16 mouse cellular contexts compared by ENCODE assay signal in genomic region chr1:91448688-91449087, GRCm38 (mm10). TPM values are rescaled to one million over a fixed set of nuclear protein-coding genes. Genes with fewer than 3 reads are reported as not detected.
A peak's percentile ranks its signal among the peaks of the same experiment; 100 is the strongest.
DNase-seq lines count a peak whose midpoint lies in the region; ATAC-seq and TF ChIP-seq lines count a peak whose summit lies in the region.
"Had no signal": no experiment of that assay in that cellular context is flagged by ENCODE, and none has a peak within 500 bp of the region (broad histone marks: within the 10 kb centered on the region; RNA-seq: fewer than 3 reads in every experiment).

No protein-coding gene starts in this region.

- H3K27me3 ChIP-seq in liver, adult 2 months (ENCODE audit: control insufficient read depth, insufficient read depth, low read length): no peaks in the 10 kb centered on the region
- H3K27me3 ChIP-seq in liver, embryonic 11.5 days (replicated peaks; ENCODE audit: control insufficient read depth, insufficient read depth, low read length): no peaks in the 10 kb centered on the region
- H3K27me3 ChIP-seq in heart, embryonic 16.5 days (ENCODE audit: control insufficient read depth, insufficient read depth, low read length): no peaks in the 10 kb centered on the region
- no peaks in the 10 kb centered on the region for H3K27me3 ChIP-seq in lung, embryonic 15.5 days
- no peaks in the 10 kb centered on the region for H3K27me3 ChIP-seq in midbrain, embryonic 13.5 days
- H3K27me3 ChIP-seq: CH12.LX; limb, embryonic 13.5 days; neural tube, embryonic 15.5 days; Patski had no signal

- WGBS in liver, adult 2 months: 78% methylated on average over 10 of the region's 10 CpGs
- 75% methylated on average over 10 of the region's 10 CpGs for WGBS in liver, embryonic 11.5 days
- WGBS in heart, embryonic 16.5 days: 27% methylated on average over 10 of the region's 10 CpGs
- 64% methylated on average over 10 of the region's 10 CpGs for WGBS in lung, embryonic 15.5 days
- WGBS in midbrain, embryonic 13.5 days: 97% methylated on average over 10 of the region's 10 CpGs

- H3K79me2 ChIP-seq in liver, adult 2 months (ENCODE audit: control insufficient read depth, insufficient read depth, low read length): peaks cover 30% of the 10 kb centered on the region; the same call in 1 of the 2 replicates

- H3K9ac ChIP-seq in liver, adult 2 months (ENCODE audit: low read depth, low read length): no peak overlapping the region
- no peak overlapping the region for H3K9ac ChIP-seq in liver, embryonic 11.5 days (ENCODE audit: low read depth, low read length)
- H3K9ac ChIP-seq in heart, embryonic 16.5 days (ENCODE audit: low read length): peak overlapping the region; percentile 39
- no peak overlapping the region for H3K9ac ChIP-seq in lung, embryonic 15.5 days
- no peak overlapping the region for H3K9ac ChIP-seq in midbrain, embryonic 13.5 days (replicated peaks)
- H3K9ac ChIP-seq: limb, embryonic 13.5 days; neural tube, embryonic 15.5 days had no signal

- DNase-seq in liver, adult 2 months (ENCODE audit: extremely low read depth, low read depth, low spot score): no peak
- no peak for DNase-seq in liver, embryonic 11.5 days (ENCODE audit: low spot score)
- DNase-seq in urinary bladder, adult 2 months (ENCODE audit: low spot score): no peak
- DNase-seq: cerebellum, adult 8-10 months; layer of hippocampus, postnatal 36 days; right cerebral cortex, postnatal 25 days; thymus, postnatal 25 days had no signal

- peaks cover 37% of the 10 kb centered on the region for H3K4me1 ChIP-seq in liver, adult 2 months (ENCODE audit: control insufficient read depth, insufficient read depth, low read length)
- H3K4me1 ChIP-seq in liver, embryonic 11.5 days (replicated peaks; ENCODE audit: control insufficient read depth, insufficient read depth, low read length): peaks cover 2% of the 10 kb centered on the region
- H3K4me1 ChIP-seq in heart, embryonic 16.5 days (ENCODE audit: control insufficient read depth, insufficient read depth, low read length): peaks cover 47% of the 10 kb centered on the region
- H3K4me1 ChIP-seq in lung, embryonic 15.5 days: peaks cover 40% of the 10 kb centered on the region
- H3K4me1 ChIP-seq in midbrain, embryonic 13.5 days (replicated peaks): no peaks in the 10 kb centered on the region

- H3K27ac ChIP-seq in liver, adult 2 months (replicated peaks; ENCODE audit: insufficient read depth, low read depth, low read length): peak overlapping the region; percentile 45
- no peak overlapping the region for H3K27ac ChIP-seq in liver, embryonic 11.5 days (ENCODE audit: low read depth, low read length)
- H3K27ac ChIP-seq in heart, embryonic 16.5 days (ENCODE audit: low read length): peak overlapping the region; percentile 76
- H3K27ac ChIP-seq in lung, embryonic 15.5 days: peak overlapping the region; percentile 61
- H3K27ac ChIP-seq in midbrain, embryonic 13.5 days: no peak overlapping the region
- H3K27ac ChIP-seq: limb, embryonic 13.5 days; neural tube, embryonic 15.5 days had no signal

- no peak for TF ChIP-seq POLR2A in liver, adult 2 months (IDR thresholded peaks at IDR 0.05; ENCODE audit: extremely low read depth, insufficient read depth, low read length)

- H3K4me2 ChIP-seq in liver, embryonic 11.5 days: no peak overlapping the region
- no peak overlapping the region for H3K4me2 ChIP-seq in heart, embryonic 16.5 days (ENCODE audit: low read depth, low read length)
- no peak overlapping the region for H3K4me2 ChIP-seq in lung, embryonic 15.5 days
- H3K4me2 ChIP-seq in midbrain, embryonic 13.5 days (replicated peaks): no peak overlapping the region
- H3K4me2 ChIP-seq: limb, embryonic 13.5 days; neural tube, embryonic 15.5 days had no signal

- no peak for ATAC-seq in liver, embryonic 11.5 days (replicated peaks; ENCODE audit: low FRiP score)
- ATAC-seq in heart, embryonic 16.5 days (replicated peaks; ENCODE audit: extremely low read depth, insufficient read depth, low FRiP score): peak; percentile 81
- ATAC-seq in lung, embryonic 15.5 days (ENCODE audit: borderline replicate concordance, extremely low read depth, low FRiP score, low TSS enrichment): peak; percentile 41; the same call in 1 of the 2 replicates
- no peak for ATAC-seq in midbrain, embryonic 13.5 days
- ATAC-seq in cerebellum, adult (ENCODE audit: insufficient number of reproducible peaks, low FRiP score, low TSS enrichment): no peak
- ATAC-seq: Patski had no signal

- H3K9me3 ChIP-seq in liver, embryonic 11.5 days (ENCODE audit: control insufficient read depth, low read length): 0 out of 2 replicates have a peak, but pooled peaks cover 2% of the 10 kb centered on the region
- H3K9me3 ChIP-seq in heart, embryonic 16.5 days (replicated peaks; ENCODE audit: control insufficient read depth, low read length): peaks cover 6% of the 10 kb centered on the region
- peaks cover 6% of the 10 kb centered on the region; the same call in 1 of the 2 replicates for H3K9me3 ChIP-seq in lung, embryonic 15.5 days
- H3K9me3 ChIP-seq in midbrain, embryonic 13.5 days: 0 out of 2 replicates have a peak, but pooled peaks cover 4% of the 10 kb centered on the region
- H3K9me3 ChIP-seq: neural tube, embryonic 15.5 days had no signal

- no peak overlapping the region for H3K4me3 ChIP-seq in liver, adult 2 months (ENCODE audit: insufficient read depth, low read depth, low read length)
- no peak overlapping the region for H3K4me3 ChIP-seq in liver, embryonic 11.5 days (ENCODE audit: low read depth, low read length)
- no peak overlapping the region for H3K4me3 ChIP-seq in heart, embryonic 16.5 days (ENCODE audit: low read length)
- no peak overlapping the region for H3K4me3 ChIP-seq in lung, embryonic 15.5 days
- H3K4me3 ChIP-seq in midbrain, embryonic 13.5 days (replicated peaks): no peak overlapping the region
- H3K4me3 ChIP-seq: erythroblast, embryonic 14.5 days; limb, embryonic 13.5 days; neural tube, embryonic 15.5 days had no signal

- TF ChIP-seq CTCF in liver, adult 2 months (IDR thresholded peaks at IDR 0.05; ENCODE audit: low read depth, low read length): no peak

- peaks cover 12% of the 10 kb centered on the region for H3K36me3 ChIP-seq in liver, adult 2 months (ENCODE audit: control insufficient read depth, insufficient read depth, low read length)
- H3K36me3 ChIP-seq in liver, embryonic 11.5 days (ENCODE audit: control insufficient read depth, insufficient read depth, low read length): peaks cover 9% of the 10 kb centered on the region; the same call in 1 of the 2 replicates
- H3K36me3 ChIP-seq in heart, embryonic 16.5 days (ENCODE audit: control insufficient read depth, insufficient read depth): peaks cover 12% of the 10 kb centered on the region
- H3K36me3 ChIP-seq in lung, embryonic 15.5 days: peaks cover 36% of the 10 kb centered on the region
- H3K36me3 ChIP-seq in midbrain, embryonic 13.5 days: peaks cover 54% of the 10 kb centered on the region

RNA-seq across cellular contexts. Expression of gene Per2, which starts 10.4 kb away (rescaled TPM):
- 5.7 and 7.7 TPM in 2 replicates for total RNA-seq in liver, adult 2 months (2014; rRNA removed)
- 3.9 and 4.9 TPM in 2 replicates for polyA plus RNA-seq in liver, adult 2 months (2012; rRNA removed)
- polyA plus RNA-seq in liver, embryonic 11.5 days (2014; fragmentation: Nextera tagmentation; extraction: Ambion mirVana): 4.5 and 6.8 TPM in 2 replicates
- polyA plus RNA-seq in heart, embryonic 16.5 days (2015; fragmentation: Nextera tagmentation; extraction: Ambion mirVana): 4.9 and 6.2 TPM in 2 replicates
- 8.2 and 11.4 TPM in 2 replicates for polyA plus RNA-seq in lung, embryonic 15.5 days (2015; fragmentation: Nextera tagmentation; extraction: Ambion mirVana)
- 4.4 and 4.7 TPM in 2 replicates for polyA plus RNA-seq in midbrain, embryonic 13.5 days (2015; fragmentation: Nextera tagmentation; extraction: Ambion mirVana)
- polyA plus RNA-seq in urinary bladder, adult 2 months (2012; rRNA removed): 32.2 and 32.9 TPM in 2 replicates

RNA-seq across cellular contexts. Expression of gene Hes6, which starts 34.9 kb away (rescaled TPM):
- total RNA-seq in liver, adult 2 months (2014; rRNA removed): 64.6 and 97.0 TPM in 2 replicates
- polyA plus RNA-seq in liver, adult 2 months (2012; rRNA removed): 107 and 112 TPM in 2 replicates
- 50.8 and 51.8 TPM in 2 replicates for polyA plus RNA-seq in liver, embryonic 11.5 days (2014; fragmentation: Nextera tagmentation; extraction: Ambion mirVana)
- polyA plus RNA-seq in heart, embryonic 16.5 days (2015; fragmentation: Nextera tagmentation; extraction: Ambion mirVana): 105 and 117 TPM in 2 replicates
- polyA plus RNA-seq in lung, embryonic 15.5 days (2015; fragmentation: Nextera tagmentation; extraction: Ambion mirVana): 85.4 and 91.3 TPM in 2 replicates
- 316 and 357 TPM in 2 replicates for polyA plus RNA-seq in midbrain, embryonic 13.5 days (2015; fragmentation: Nextera tagmentation; extraction: Ambion mirVana)
- 24.5 and 29.0 TPM in 2 replicates for polyA plus RNA-seq in urinary bladder, adult 2 months (2012; rRNA removed)

RNA-seq across cellular contexts. Expression of gene Traf3ip1, which starts 45.8 kb away (rescaled TPM):
- 3.2 and 3.6 TPM in 2 replicates for total RNA-seq in liver, adult 2 months (2014; rRNA removed)
- polyA plus RNA-seq in liver, adult 2 months (2012; rRNA removed): 3.4 and 3.8 TPM in 2 replicates
- 4.4 TPM in 2 replicates for polyA plus RNA-seq in liver, embryonic 11.5 days (2014; fragmentation: Nextera tagmentation; extraction: Ambion mirVana)
- 5.5 and 5.7 TPM in 2 replicates for polyA plus RNA-seq in heart, embryonic 16.5 days (2015; fragmentation: Nextera tagmentation; extraction: Ambion mirVana)
- 11.0 and 11.5 TPM in 2 replicates for polyA plus RNA-seq in lung, embryonic 15.5 days (2015; fragmentation: Nextera tagmentation; extraction: Ambion mirVana)
- 10.8 and 11.3 TPM in 2 replicates for polyA plus RNA-seq in midbrain, embryonic 13.5 days (2015; fragmentation: Nextera tagmentation; extraction: Ambion mirVana)
- 11.7 and 12.0 TPM in 2 replicates for polyA plus RNA-seq in urinary bladder, adult 2 months (2012; rRNA removed)

RNA-seq across cellular contexts. Expression of gene Ilkap, which starts 50.1 kb away (rescaled TPM):
- total RNA-seq in liver, adult 2 months (2014; rRNA removed): 50.3 and 54.7 TPM in 2 replicates
- 25.2 and 32.0 TPM in 2 replicates for polyA plus RNA-seq in liver, adult 2 months (2012; rRNA removed)
- polyA plus RNA-seq in liver, embryonic 11.5 days (2014; fragmentation: Nextera tagmentation; extraction: Ambion mirVana): 159 and 168 TPM in 2 replicates
- 112 and 113 TPM in 2 replicates for polyA plus RNA-seq in heart, embryonic 16.5 days (2015; fragmentation: Nextera tagmentation; extraction: Ambion mirVana)
- 146 and 149 TPM in 2 replicates for polyA plus RNA-seq in lung, embryonic 15.5 days (2015; fragmentation: Nextera tagmentation; extraction: Ambion mirVana)
- 148 and 155 TPM in 2 replicates for polyA plus RNA-seq in midbrain, embryonic 13.5 days (2015; fragmentation: Nextera tagmentation; extraction: Ambion mirVana)
- 80.1 and 82.9 TPM in 2 replicates for polyA plus RNA-seq in urinary bladder, adult 2 months (2012; rRNA removed)

Comparison
In these comparisons a context has a peak if more than half of its experiments do, and no peak if none do; other contexts are left out.
1. H3K27ac ChIP-seq: peak in liver, adult 2 months (single experiment), heart, embryonic 16.5 days (single experiment) and lung, embryonic 15.5 days (single experiment); none in liver, embryonic 11.5 days (single experiment) and midbrain, embryonic 13.5 days (single experiment).
2. ATAC-seq: peak in heart, embryonic 16.5 days (single experiment) and lung, embryonic 15.5 days (single experiment); none in liver, embryonic 11.5 days (single experiment), midbrain, embryonic 13.5 days (single experiment) and cerebellum, adult (single experiment).